Mouse (Mus musculus): ENCODE results near the gene Tfb1m.

Gene Tfb1m

GRCm38 (mm10) chr17:3509841-3510240, 47.7 kb downstream of the Tfb1m start:
- peak; percentile 78 for DNase-seq

- no peak for DNase-seq
Measured at GRCm38 (mm10) chr17:3506508-3506907, 51.1 kb downstream of the Tfb1m start.

- no peak for DNase-seq
Measured at GRCm38 (mm10) chr17:3505711-3506110, 51.9 kb downstream of the Tfb1m start.

- DNase-seq: no peak
Measured at GRCm38 (mm10) chr17:3500936-3501335, 56.6 kb downstream of the Tfb1m start.

GRCm38 (mm10) chr17:3500076-3500475, 57.5 kb downstream of the Tfb1m start:
- no peak for DNase-seq

- DNase-seq: no peak
Measured at GRCm38 (mm10) chr17:3499468-3499867, 58.1 kb downstream of the Tfb1m start.

- no peak for DNase-seq
Measured at GRCm38 (mm10) chr17:3498580-3498979, 59.0 kb downstream of the Tfb1m start.

- peak; percentile 38 for DNase-seq
Measured at GRCm38 (mm10) chr17:3498086-3498485, 59.5 kb downstream of the Tfb1m start.

- peak; percentile 25 for DNase-seq
Measured at GRCm38 (mm10) chr17:3496080-3496479, 61.5 kb downstream of the Tfb1m start.

- DNase-seq: no peak
Measured at GRCm38 (mm10) chr17:3495576-3495975, 62.0 kb downstream of the Tfb1m start.

- DNase-seq: no peak
Measured at GRCm38 (mm10) chr17:3491667-3492066, 65.9 kb downstream of the Tfb1m start.

GRCm38 (mm10) chr17:3491065-3491464, 66.5 kb downstream of the Tfb1m start:
- DNase-seq: no peak

GRCm38 (mm10) chr17:3490216-3490895, 67.2 kb downstream of the Tfb1m start:
- no peak for DNase-seq

- DNase-seq: no peak
Measured at GRCm38 (mm10) chr17:3487721-3488601, 69.6 kb downstream of the Tfb1m start.

- no peak for DNase-seq
Measured at GRCm38 (mm10) chr17:3487211-3487610, 70.4 kb downstream of the Tfb1m start.

- no peak for DNase-seq
Measured at GRCm38 (mm10) chr17:3485851-3486250, 71.7 kb downstream of the Tfb1m start.

GRCm38 (mm10) chr17:3483091-3483490, 74.5 kb downstream of the Tfb1m start:
- no peak for DNase-seq

- DNase-seq: no peak
Measured at GRCm38 (mm10) chr17:3481576-3482575, 75.7 kb downstream of the Tfb1m start.

GRCm38 (mm10) chr17:3476546-3476945, 81.0 kb downstream of the Tfb1m start:
- DNase-seq: no peak

GRCm38 (mm10) chr17:3472018-3472417, 85.6 kb downstream of the Tfb1m start:
- DNase-seq: no peak
